Mouse (Mus musculus) adrenal gland, postnatal 25 days (tissue): Measurements from ENCODE around the gene Lyz1. TPM values are rescaled to one million over a fixed set of nuclear protein-coding genes. Genes with fewer than 3 reads are reported as not detected.
"Not testable (repeated sequence)": the region's sequence is repeated elsewhere in the genome, so short reads cannot be mapped to it uniquely, and the experiment has no call there.

ENCODE experiments used
- DNase-seq: peaks from one replicate; pipeline ENCODE4 v3.0.0; 2021; ENCODE audit warnings: mixed read lengths
- total RNA-seq: library from RNA; stranded (reverse); gene quantifications from 2 replicates; pipeline ENCODE4 v1.2.3, GENCODE M21; 2021

Gene Lyz1
- total RNA-seq, 1 experiment from 2014 or later, result 4.6 TPM

GRCm38 (mm10) chr10:117287226-117287850 lies 5.3 kb downstream of the Lyz1 start:
- no peak for DNase-seq

- no peak for DNase-seq
These were observed 6.2 kb downstream of the Lyz1 start for GRCm38 (mm10) chr10:117286366-117286970.

DNA sequence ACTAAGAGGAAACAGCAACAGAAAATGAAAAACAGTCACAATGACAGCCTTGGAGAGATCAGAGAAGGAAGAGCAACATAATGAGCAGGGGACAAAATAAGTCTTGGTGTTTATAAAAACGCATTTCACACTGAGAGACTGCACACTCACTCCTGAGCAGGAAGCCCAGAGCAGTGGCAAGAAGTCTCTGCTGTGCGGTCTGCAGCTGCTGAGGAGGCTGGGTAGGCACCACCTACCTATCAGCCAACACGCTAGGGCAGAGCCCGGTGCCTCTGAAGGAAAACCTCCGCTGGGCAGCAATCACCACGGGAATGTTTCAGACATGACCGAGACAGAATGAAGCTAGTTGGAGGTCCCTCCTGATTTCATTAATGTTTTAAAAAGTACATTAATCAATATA lies 7.1 kb downstream of the Lyz1 start:
- not testable (repeated sequence) for DNase-seq

DNA sequence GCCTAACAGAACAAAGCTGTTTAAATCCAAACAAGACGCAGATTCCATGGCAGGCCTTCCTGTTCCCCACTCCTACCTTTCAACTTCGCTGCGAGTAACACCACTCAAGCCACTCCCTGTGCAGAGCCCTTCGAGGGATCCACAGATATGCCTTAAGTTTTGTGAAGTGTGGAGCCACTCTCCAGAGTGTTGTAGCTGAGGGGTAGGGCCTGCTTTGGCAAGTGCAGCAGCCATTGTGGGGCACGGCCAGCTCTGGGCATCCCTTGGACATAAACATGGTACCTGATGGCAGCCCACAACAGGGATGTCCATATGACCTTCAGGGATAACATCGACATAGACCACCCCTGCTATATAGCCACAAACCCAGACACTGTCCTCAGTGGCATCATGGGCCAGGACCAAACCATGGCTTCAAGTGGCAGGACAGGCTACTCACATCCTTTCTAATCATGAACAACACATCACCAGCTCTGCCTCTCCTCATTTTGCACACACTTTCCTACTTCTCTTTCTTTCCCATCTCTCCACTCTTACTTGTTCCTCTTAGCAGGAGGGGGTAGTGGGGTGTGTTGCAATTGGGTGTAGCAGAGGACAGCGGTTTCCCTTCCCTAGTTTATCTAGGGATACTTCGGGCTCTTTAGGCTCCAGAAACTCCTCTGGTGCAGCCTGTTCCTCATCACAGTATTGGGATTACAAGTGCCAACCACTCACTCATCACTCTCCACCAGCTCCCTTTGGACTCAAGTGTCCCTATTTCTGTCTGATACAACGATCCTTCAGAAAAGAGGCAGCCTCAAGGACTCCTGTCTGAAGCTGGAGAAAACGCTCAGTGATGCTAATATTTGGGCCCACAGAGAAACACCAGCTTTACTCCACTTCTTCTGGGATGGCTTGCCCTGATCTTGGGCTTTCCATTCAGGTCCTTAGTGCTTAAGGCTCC lies 7.8 kb downstream of the Lyz1 start:
- DNase-seq, result no peak

- no peak for DNase-seq
These were observed 8.6 kb downstream of the Lyz1 start for GRCm38 (mm10) chr10:117283871-117284577.

GRCm38 (mm10) chr10:117283196-117283595 lies 9.5 kb downstream of the Lyz1 start:
- not testable (repeated sequence) for DNase-seq

- DNase-seq, result no peak
These were observed 10.1 kb downstream of the Lyz1 start for GRCm38 (mm10) chr10:117282551-117282950.

DNA sequence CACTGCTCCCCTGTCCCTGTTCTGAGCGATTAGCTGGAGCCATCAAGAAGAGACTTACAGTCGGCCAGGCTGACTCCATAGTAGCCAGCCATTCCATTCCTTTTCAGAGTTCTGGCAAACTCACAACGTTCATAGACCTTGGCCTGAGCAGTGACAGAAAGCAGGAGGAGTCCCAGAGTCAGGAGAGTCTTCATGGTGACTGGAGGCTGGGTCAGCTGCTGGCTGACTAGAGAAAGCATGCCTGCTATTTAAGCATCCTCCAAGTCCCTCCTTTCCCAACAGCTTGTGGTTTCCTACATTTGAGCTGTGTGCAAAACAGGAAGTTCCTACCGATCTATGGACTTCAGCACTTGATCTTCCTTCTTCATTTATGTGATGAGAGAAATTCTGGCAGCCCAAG lies 10.6 kb downstream of the Lyz1 start, which contains the start of gene Lyz2:
Gene Lyz2, minus strand, starts transcription at position 273 of the 400 bp plus-strand sequence.
- DNase-seq, result no peak

DNA sequence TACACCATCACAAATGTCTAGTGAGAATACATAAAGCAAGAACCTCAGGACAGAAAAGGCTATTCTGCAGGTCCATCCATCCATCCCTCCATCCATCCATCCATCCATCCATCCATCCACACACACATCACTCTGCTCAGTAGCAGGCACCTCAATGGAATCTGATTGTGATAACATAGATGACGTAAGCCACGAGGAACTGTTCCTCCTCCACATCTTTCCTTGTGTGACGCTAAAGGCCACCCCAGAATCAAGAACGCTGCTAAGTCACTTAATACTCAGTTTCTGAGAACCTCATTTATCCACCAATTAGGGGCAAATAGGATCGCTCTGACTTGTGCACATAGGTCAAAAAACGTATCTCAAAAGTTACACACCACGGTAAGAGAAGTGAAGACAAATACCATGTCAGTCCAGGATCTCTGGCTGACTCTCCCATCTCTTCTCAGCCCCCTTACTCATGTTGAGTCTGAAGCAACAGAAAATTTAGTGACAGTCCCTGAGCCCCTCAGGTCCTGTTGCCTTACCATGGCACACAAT lies 11.2 kb downstream of the Lyz1 start:
- DNase-seq, result no peak

DNA sequence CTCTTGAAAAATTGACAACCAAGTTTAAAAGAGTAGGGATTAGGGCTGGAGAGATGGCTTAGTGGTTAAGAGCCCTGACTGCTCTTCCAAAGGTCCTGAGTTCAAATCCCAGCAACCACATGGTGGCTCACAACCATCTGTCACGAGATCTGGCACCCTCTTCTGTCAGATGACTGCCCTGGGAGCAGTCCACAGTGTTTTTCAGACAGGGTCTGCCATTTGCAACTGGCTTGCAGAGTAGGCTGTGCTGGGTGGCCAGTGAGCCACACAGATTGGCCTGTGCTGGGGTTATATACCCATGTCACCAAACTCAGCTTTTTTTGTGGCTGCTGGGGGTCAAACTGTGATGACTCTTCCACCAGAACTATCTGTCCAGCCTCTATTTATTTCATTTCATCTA lies 12.7 kb downstream of the Lyz1 start:
- DNase-seq, result no peak

DNA sequence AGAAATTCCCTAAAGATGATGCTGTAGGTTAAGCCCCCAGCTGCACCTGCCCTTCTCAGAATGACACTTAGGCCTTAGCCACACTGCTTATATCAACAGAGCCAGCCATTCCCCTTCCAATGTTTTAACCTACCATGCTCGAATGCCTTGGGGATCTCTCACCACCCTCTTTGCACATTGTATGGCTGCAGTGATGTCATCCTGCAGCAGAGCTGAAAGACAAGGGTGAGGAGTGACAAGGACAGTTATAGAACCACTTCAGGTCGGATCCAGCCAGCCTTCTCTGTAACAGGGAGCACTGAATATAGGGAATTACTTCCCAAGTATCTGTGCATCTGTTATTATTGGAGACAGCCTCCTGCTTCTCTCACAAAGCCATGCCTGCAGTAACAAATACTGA lies 14.2 kb downstream of the Lyz1 start:
- not testable (repeated sequence) for DNase-seq

DNA sequence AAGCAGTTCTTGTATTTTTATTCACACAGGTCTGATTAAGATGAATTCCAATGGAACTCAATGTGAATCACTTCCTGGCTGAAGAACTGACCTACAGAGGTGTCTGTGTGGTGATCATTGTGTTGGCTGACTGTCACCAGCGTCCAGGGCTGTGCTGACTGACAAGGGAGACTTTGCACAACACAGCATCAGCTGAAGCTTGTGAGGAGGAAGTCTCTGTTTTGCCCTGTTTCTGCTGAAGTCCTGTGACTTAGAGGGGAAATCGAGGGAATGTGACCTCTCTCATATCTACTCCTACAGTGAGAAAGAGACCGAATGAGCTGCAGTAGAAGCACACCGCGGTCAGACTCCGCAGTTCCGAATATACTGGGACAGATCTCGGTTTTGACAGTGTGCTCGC lies 14.9 kb downstream of the Lyz1 start:
- DNase-seq, result not testable (repeated sequence)

- DNase-seq, result no peak
These were observed 16.8 kb downstream of the Lyz1 start for GRCm38 (mm10) chr10:117275681-117276369.

DNA sequence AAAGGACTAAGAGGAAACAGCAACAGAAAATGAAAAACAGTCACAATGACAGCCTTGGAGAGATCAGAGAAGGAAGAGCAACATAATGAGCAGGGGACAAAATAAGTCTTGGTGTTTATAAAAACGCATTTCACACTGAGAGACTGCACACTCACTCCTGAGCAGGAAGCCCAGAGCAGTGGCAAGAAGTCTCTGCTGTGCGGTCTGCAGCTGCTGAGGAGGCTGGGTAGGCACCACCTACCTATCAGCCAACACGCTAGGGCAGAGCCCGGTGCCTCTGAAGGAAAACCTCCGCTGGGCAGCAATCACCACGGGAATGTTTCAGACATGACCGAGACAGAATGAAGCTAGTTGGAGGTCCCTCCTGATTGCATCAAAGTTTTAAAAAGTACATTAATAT lies 18.0 kb downstream of the Lyz1 start:
- DNase-seq, result not testable (repeated sequence)

DNA sequence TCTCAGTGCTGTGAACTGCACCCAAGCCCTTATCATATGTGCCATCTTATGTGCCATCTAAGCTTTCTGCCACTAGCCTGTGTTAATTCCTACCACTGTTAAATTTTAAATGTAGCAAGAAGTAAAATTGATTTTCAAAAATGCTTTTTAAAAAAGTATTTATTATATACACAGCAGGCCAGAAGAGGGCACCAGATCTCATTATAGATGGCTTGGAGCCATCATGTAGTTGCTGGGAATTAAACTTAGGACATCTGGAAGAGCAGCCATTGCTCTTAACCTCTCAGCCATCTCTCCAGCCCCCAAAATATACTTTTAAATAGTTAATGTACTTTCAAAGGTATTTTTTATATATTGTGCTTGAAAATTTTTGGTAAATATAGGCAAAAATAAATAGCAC lies 20.6 kb downstream of the Lyz1 start:
- DNase-seq, result no peak

DNA sequence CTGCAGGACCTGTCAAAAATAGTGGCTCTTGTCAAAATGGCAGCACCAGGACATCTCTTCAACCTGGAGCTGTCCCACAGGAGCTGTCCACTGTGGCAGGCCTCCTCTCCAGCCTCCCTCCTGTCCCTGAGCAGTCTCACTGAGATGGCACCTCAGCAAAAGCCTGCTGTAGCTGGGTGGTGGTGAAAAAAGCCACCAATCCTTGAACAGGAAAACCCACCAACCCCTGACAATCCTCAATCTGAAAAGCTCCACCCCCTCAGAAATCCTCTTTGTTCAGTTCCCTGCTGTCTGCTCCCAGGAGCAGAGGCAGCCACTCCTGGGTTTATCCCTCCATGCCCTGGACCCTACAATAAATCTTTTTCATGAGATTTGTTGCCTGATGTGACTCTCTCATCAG lies 32.8 kb downstream of the Lyz1 start:
- DNase-seq, result no peak

DNA sequence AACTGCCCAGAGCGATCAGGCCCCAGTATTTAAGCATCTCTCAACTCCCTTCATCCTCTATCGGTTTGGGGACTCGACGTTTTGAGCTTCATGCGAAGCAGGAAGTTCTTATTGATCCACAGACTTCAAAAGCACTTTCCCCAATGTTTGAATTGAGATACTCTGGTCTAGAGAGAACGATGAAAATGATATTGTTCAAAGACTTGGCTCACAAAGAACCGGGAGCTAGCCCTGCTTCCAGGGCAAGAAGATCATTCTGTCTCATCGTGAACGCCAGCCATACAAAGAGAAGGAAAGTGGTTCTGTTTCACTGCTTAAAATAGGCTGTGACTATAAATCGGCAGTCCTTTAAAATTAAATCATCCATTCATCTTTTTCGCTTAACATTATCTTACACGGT lies 54.1 kb downstream of the Lyz1 start, which contains the start of gene 9530003J23Rik:
Gene 9530003J23Rik, minus strand, starts transcription at position 101 of the 400 bp plus-strand sequence.
- no peak for DNase-seq
